Mouse (Mus musculus) right cerebral cortex, postnatal 36 days (tissue): Measurements from ENCODE around the gene Zbtb7a.
"Not testable (repeated sequence)": the region's sequence is repeated elsewhere in the genome, so short reads cannot be mapped to it uniquely, and the experiment has no call there.

Experiments used
- DNase-seq, 2 experiments: peaks; one replicate each; pipeline ENCODE4 v3.0.0; 2022; ENCODE audit warnings: low spot score in 2 of 2, mixed read lengths in 1 of 2

Zbtb7a gene

GRCm38 (mm10) chr10:81168521-81169244 lies 33.7 kb downstream of the Zbtb7a start:
- DNase-seq: peak; percentile 68 to 75

GRCm38 (mm10) chr10:81169411-81169900 lies 34.4 kb downstream of the Zbtb7a start:
- DNase-seq: not testable (repeated sequence)

GRCm38 (mm10) chr10:81173132-81173531 lies 38.1 kb downstream of the Zbtb7a start:
- peak; percentile 65 to 77 for DNase-seq

- DNase-seq: peak; percentile 74
These were observed 39.8 kb downstream of the Zbtb7a start for GRCm38 (mm10) chr10:81174617-81175344.

DNA sequence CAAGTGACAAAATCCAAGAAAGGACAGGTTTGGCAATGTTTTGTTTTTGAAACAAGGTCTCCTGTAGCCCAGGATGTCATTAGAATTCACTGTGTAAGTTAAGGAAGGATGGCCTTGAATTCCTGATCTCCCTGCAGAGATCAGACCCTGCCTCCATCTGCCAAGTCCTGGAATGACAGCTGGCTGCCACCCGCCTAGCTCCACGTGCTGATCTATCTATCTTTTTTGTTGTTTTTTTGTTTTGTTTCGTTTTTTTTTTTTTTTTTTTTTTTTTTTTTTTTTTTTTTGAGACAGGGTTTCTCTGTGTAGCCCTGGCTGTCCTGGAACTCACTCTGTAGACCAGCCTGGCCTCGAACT lies 40.3 kb downstream of the Zbtb7a start:
- not testable (repeated sequence) for DNase-seq

GRCm38 (mm10) chr10:81175936-81176465 lies 41.0 kb downstream of the Zbtb7a start:
- no peak for DNase-seq

DNA sequence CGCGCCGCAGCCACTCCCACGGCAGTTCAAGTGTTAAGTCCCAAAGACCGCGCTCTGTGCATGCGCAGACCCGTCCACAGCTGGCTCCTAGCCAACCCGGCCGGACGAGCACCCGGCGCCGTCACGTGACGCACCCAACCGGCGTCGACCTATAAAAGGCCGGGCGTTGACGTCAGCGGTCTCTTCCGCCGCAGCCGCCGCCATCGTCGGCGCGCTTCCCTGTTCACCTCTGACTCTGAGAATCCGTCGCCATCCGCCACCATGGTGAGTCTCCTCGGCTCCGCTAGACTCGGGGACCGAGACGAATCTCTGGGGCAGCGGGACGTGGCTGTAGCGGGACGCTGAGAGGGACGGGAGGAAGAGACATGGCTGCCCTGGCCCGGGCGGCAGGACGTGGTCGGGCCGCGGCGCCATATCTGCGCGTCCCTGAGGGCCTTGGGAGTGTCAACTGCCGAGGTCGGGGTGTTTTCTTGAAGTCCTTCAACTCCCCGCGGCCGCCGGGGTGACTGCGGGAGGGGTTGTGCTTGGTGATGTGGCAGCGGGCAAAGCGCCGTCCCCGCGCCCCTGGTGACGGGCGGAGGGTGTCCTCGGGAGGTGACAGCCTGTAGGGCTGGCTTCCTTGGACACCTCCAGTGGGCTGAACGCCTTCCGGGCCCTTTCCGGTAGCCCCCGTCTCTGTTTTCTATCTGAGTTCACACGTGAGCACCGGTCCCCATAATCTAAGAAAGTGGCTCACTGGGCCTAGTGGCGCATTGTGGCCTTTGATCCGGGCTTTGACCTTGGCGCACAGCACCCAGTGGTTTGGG lies 41.6 kb downstream of the Zbtb7a start, which contains the start of gene Eef2:
Gene Eef2 (plus strand): TSS at position 166 of the 806 bp plus-strand sequence.
- DNase-seq: peak; percentile 96 to 98

DNA sequence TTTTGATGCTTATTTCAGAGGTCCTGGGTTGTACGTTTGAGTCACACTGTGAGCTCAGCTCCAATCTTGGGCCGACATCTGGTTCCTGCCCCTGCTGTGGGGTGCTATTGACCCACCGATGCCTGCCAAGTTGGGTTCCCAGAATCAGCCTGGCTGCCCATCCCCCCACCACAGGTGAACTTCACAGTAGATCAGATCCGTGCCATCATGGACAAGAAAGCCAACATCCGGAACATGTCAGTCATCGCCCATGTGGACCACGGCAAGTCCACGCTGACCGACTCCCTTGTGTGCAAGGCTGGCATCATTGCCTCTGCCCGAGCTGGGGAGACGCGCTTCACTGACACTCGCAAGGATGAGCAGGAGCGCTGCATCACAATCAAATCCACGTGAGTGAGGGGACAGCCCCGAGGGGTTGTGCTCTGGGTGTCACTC lies 42.5 kb downstream of the Zbtb7a start:
- DNase-seq: no peak

DNA sequence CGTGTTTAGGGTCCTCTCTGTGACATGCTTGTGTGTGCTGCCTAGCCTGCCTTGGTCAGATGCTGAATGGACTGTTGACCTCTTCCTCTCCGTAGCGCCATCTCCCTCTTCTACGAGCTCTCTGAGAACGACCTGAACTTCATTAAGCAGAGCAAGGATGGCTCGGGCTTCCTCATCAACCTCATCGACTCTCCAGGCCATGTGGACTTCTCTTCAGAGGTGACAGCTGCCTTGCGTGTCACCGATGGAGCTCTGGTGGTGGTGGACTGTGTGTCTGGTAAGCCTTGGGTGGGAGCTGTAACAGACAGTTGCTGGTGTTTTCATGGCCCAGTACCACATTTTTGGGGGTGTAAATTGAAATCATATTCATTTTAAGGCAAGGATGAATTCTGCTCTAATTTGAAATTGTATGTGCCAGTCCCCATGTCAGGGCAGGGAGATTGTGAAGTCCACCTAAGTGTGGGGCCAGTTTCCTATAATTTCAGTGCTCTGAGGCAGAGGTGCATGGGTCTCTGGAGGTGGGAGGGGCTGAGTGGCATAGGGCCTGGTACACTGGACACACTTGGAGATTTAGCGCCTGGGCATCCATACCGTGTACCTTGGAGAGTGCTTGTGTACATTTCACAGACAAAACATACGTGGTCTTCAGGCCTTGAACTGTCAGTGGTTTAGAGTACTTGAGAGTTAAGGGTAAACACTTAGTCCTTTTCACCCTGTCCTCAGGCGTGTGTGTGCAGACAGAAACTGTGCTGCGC lies 43.1 kb downstream of the Zbtb7a start:
- DNase-seq: no peak

DNA sequence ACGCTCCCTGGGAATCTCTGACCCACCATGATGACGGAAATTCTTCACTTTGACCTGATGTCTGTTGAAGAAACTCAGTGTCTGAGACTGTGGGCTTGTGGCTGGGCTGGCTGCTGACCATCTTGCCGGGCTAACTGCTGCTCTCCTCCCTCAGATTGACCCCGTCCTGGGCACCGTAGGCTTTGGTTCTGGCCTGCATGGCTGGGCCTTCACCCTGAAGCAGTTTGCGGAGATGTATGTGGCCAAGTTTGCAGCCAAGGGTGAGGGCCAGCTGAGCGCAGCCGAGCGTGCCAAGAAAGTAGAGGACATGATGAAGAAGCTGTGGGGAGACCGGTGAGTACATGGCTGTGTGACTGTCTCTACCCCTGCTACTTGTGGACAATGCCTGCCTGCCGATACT lies 43.9 kb downstream of the Zbtb7a start:
- DNase-seq: no peak

DNA sequence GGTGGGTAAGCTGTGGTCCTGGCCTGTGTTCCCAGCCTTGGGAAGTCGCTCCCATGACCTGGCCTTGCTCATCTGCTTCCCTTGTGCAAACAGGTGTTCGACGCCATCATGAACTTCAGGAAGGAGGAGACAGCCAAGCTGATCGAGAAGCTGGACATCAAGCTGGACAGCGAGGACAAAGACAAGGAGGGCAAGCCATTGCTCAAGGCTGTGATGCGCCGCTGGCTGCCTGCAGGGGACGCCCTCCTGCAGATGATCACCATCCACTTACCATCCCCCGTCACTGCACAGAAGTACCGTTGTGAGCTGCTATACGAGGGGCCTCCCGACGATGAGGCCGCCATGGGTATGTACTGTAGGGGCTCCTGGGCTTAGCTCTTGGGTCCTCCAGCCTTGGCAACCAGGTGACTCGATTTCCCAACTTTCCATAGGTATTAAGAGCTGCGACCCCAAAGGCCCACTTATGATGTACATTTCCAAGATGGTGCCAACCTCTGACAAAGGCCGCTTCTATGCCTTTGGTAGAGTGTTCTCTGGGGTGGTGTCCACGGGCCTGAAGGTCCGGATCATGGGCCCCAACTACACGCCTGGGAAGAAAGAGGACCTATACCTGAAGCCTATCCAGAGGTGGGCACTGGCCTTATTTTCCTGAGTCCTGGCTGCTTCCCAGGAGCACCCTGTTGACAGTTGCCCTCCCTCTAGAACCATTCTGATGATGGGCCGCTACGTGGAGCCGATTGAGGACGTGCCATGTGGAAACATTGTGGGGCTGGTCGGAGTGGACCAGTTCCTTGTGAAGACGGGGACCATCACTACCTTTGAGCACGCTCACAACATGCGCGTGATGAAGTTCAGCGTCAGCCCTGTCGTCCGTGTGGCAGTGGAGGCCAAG lies 44.7 kb downstream of the Zbtb7a start:
- no peak for DNase-seq

- DNase-seq: no peak
These were observed 45.9 kb downstream of the Zbtb7a start for GRCm38 (mm10) chr10:81180946-81181345.

DNA sequence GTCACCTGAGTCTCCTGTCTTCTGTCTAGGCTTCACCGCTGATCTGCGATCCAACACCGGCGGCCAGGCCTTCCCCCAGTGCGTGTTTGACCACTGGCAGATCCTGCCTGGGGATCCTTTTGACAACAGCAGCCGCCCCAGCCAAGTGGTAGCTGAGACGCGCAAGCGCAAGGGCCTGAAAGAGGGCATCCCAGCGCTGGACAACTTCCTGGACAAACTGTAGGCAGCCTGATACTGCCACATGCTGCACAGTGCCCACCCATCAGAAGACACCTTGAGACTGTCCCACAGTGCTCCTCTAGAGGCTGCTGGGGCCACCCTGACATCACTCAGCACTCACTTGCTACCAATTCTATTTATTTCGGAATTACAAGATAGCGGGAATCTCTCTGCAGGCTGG lies 46.8 kb downstream of the Zbtb7a start:
- not testable (repeated sequence) for DNase-seq

- DNase-seq: peak; percentile 97 to 99
These were observed 47.6 kb downstream of the Zbtb7a start, which contains the start of gene Dapk3 for GRCm38 (mm10) chr10:81182336-81183333. Dapk3 (plus strand) TSS chr10:81183005.

- DNase-seq: no peak
These were observed 48.8 kb downstream of the Zbtb7a start, which contains the start of gene 4930442H23Rik for GRCm38 (mm10) chr10:81183805-81184204. 4930442H23Rik (minus strand) TSS chr10:81183849.

DNA sequence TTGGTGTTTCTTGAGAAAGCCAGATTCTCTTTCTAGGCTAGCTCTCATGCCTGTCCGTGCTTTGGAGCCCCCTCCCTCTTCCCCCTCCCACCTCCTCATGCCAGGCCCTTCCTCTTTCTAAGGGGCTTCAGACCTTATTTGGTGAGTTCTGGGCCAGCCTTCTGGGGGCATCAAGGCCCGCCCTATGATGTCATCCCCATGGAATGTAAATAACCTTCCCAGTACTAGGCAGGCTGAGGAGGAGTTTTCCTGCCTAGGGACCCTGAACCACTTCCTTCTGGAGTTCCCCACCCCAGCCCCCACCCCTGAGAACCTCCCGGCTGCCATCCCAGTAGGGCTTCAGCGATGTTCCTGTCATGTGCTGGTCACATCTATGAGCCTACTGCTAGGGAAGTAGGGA lies 49.7 kb downstream of the Zbtb7a start:
- no peak for DNase-seq

DNA sequence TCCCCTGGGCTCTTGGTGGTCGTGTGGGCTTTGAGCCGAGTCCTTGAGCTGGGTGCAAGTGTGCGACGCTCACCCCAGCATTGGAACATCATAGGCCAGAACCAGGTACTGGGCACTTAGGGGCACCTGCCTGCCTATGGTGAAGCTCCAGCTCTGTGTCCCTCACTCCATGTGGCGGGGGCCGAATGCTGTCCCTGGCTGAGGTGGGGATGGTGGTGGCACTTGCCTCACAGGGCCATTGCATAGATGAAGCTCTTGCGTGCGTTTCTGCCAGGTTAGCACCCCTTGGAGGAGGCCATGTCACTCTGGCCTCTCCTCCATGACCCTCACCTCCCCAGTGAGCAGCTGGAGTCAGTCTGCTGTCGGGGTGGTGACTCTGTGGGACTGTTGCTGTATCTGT lies 52.1 kb downstream of the Zbtb7a start:
- DNase-seq: no peak

DNA sequence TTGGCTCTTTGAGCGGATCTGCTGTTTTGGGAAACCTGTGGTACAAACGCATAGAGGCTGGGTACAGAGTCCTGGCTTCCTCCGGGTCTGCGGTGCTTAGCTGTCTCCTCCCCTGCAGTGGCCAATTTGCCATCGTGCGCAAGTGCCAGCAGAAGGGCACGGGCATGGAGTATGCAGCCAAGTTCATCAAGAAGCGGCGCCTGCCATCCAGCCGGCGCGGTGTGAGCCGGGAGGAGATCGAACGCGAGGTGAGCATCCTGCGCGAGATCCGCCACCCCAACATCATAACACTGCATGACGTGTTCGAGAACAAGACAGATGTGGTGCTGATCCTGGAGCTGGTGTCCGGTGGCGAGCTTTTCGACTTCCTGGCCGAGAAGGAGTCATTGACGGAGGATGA lies 54.8 kb downstream of the Zbtb7a start:
- no peak for DNase-seq
